Mouse (Mus musculus) embryonic facial prominence, embryonic 14.5 days (tissue): ENCODE data around the gene Kbtbd12. TPM values are rescaled to one million over a fixed set of nuclear protein-coding genes. Genes with fewer than 3 reads are reported as not detected.

Experiments
- ATAC-seq: fragments of 200-750 bp; cut with Nextera tagmentation; 2 replicates; pipeline ENCODE4 v1.8.0; 2017; ENCODE audit warnings: low read depth, moderate number of reproducible peaks, moderate TSS enrichment
- DNase-seq: peaks from one replicate; pipeline ENCODE4 v3.0.0-alpha.2; 2015; ENCODE audit warnings: low spot score
- H3K27ac ChIP-seq: fragments of 300-500 bp; sonication (generic); replicated peaks from 2 replicates; pipeline ENCODE4 v1.5.1; 2014; ENCODE audit warnings: low read depth, mild to moderate bottlenecking, low read length, moderate library complexity
- H3K27me3 ChIP-seq: fragments of 300-500 bp; sonication (generic); replicated peaks from 2 replicates; pipeline ENCODE4 v1.6.1; 2014; ENCODE audit warnings: low read length; ENCODE audit not compliant: control insufficient read depth, insufficient read depth
- H3K36me3 ChIP-seq: fragments of 300-500 bp; sonication (generic); 2 replicates; pipeline ENCODE4 v1.6.1; 2014; ENCODE audit warnings: low read length, mixed read lengths; ENCODE audit not compliant: control insufficient read depth, insufficient read depth
- H3K4me1 ChIP-seq: fragments of 300-500 bp; sonication (generic); 2 replicates; pipeline ENCODE4 v1.6.1; 2014; ENCODE audit warnings: antibody characterized with exemption, low read length; ENCODE audit not compliant: control insufficient read depth, insufficient read depth
- H3K4me2 ChIP-seq: fragments of 300-500 bp; sonication (generic); 2 replicates; pipeline ENCODE4 v1.6.1; 2014; ENCODE audit warnings: low read depth, mild to moderate bottlenecking, low read length, moderate library complexity, mixed read lengths
- H3K4me3 ChIP-seq: fragments of 300-500 bp; sonication (generic); 2 replicates; pipeline ENCODE4 v1.5.1; 2014; ENCODE audit warnings: low read depth, mild to moderate bottlenecking, low read length
- H3K9ac ChIP-seq: fragments of 300-500 bp; sonication (generic); 2 replicates; pipeline ENCODE4 v1.6.1; 2014; ENCODE audit warnings: low read depth, mild to moderate bottlenecking, low read length, moderate library complexity, mixed read lengths
- H3K9me3 ChIP-seq: fragments of 300-500 bp; sonication (generic); 2 replicates; pipeline ENCODE4 v1.6.1; 2016; ENCODE audit warnings: low read length; ENCODE audit not compliant: control insufficient read depth
- WGBS: fragments of 180-500 bp; shearing (Covaris S2); extraction: QIAGEN DNeasy Blood & Tissue Kit; methylation state at CpG from one replicate; pipeline ENCODE4 v1.1.7; 2014; 5-methylcytosine and 5-hydroxymethylcytosine counted together
- polyA plus RNA-seq: library from polyadenylated mRNA; unstranded; fragments of >200 nt; fragmentation: Nextera tagmentation; extraction: Ambion mirVana; gene quantifications from 2 replicates; pipeline ENCODE4 v1.2.1, GENCODE M21; 2014

Gene Kbtbd12
- polyA plus RNA-seq, 1 experiment from 2014 or later: 3.7 TPM

DNA sequence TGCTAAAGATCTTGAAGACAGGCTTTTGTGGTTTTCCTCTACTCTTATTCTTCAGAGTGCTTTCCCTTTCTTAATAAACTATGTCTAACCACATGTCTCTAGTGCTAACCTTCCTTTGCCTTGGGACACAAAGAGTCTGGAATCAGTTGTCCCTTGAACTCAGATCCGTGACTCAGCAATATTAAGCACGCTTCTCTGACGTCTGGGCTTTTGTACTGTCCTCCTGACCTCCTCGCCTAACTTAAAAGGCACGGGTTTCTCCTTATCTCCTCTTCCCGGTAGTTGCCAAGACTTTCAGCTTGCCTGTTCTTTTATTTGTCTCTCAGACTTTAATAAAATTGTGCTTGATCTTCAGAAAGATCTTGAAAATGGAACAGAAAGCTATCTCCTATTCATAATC is 6.5 kb downstream of the Kbtbd12 start:
- Histone ChIP-seq H3K27ac (no peak overlapping the region), H3K36me3 (no peaks in the 10 kb centered on the region), H3K4me3 (no peak overlapping the region), H3K9me3 (no peaks in the 10 kb centered on the region), H3K9ac (no peak overlapping the region), H3K27me3 (no peaks in the 10 kb centered on the region), H3K4me2 (no peak overlapping the region), H3K4me1 (peaks cover 11% of the 10 kb centered on the region)
- WGBS: 69% methylated on average over 6 of the region's 6 CpGs
- DNase-seq: no peak
- no peak for ATAC-seq

- H3K36me3 ChIP-seq: no peaks in the 10 kb centered on the region
- no peak overlapping the region for H3K4me2 ChIP-seq
- no peak overlapping the region for H3K4me3 ChIP-seq
- no peak overlapping the region for H3K27ac ChIP-seq
- DNase-seq (no peak), ATAC-seq (no peak)
- H3K27me3 ChIP-seq: no peaks in the 10 kb centered on the region
- no peak overlapping the region for H3K9ac ChIP-seq
- no peaks in the 10 kb centered on the region for H3K9me3 ChIP-seq
- H3K4me1 ChIP-seq: peaks cover 11% of the 10 kb centered on the region
- 70% methylated on average over 5 of the region's 5 CpGs for WGBS
Observed at GRCm38 (mm10) chr6:88630560-88630959, 7.2 kb downstream of the Kbtbd12 start.

DNA sequence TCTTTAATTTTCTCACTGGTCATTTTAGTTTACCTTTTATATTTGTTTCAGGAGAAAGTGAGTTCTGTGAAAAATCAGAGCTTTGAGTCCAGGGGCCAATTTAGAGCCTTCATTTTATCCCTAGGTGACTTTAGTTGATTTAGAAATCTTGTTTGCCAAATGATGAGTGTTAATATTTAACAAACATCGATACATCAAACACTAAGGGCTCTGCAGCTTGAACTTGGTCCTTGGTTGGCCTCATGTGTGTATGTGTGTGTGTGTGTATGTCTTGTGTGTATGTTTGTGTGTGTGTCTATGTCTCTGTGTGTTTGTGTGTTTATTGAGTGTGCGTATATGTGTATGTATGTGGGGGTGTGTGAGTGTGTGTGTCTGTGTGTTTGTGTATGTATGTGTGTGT is 7.9 kb downstream of the Kbtbd12 start:
- H3K4me2 ChIP-seq: no peak overlapping the region
- ATAC-seq (no peak), DNase-seq (no peak)
- no peaks in the 10 kb centered on the region for H3K9me3 ChIP-seq
- H3K4me1 ChIP-seq: peaks cover 11% of the 10 kb centered on the region
- H3K9ac ChIP-seq: no peak overlapping the region
- no peaks in the 10 kb centered on the region for H3K36me3 ChIP-seq
- H3K4me3 ChIP-seq: no peak overlapping the region
- H3K27ac ChIP-seq: no peak overlapping the region
- 95% methylated on average over 2 of the region's 2 CpGs for WGBS
- no peaks in the 10 kb centered on the region for H3K27me3 ChIP-seq

DNA sequence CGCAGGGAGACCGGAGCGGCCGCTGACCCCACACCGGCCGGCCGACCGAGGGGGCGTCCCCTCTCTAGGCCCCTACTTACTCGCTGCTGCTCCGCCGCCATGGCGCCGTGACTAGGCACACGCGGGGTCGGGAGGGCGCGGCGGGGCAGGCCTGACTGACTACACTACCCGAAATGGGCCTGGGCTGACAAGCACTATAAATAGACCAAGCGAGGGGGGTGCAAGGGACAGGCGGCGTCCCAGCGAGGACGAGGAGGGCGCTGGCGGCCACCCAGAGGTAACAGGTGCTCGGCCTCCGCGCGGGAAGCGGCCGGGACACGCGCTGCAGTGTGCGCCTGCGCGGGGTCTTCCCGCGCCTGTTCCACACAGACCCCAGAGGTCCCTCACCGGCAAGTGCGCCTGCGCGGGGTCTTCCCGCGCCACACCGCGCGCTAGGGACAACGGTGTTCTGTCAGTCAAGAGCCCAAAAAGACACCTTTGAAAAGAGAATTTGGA is 10.4 kb downstream of the Kbtbd12 start:
- peak; percentile 97 for ATAC-seq
- 2% methylated on average over 33 of the region's 51 CpGs for WGBS
- Histone ChIP-seq H3K4me2 (peak overlapping the region; percentile 95), H3K27ac (no peak overlapping the region), H3K9me3 (no peaks in the 10 kb centered on the region), H3K36me3 (no peaks in the 10 kb centered on the region), H3K4me3 (peak overlapping the region; percentile 47), H3K27me3 (no peaks in the 10 kb centered on the region), H3K4me1 (peaks cover 11% of the 10 kb centered on the region), H3K9ac (peak overlapping the region; percentile 61)
- peak; percentile 89 for DNase-seq

DNA sequence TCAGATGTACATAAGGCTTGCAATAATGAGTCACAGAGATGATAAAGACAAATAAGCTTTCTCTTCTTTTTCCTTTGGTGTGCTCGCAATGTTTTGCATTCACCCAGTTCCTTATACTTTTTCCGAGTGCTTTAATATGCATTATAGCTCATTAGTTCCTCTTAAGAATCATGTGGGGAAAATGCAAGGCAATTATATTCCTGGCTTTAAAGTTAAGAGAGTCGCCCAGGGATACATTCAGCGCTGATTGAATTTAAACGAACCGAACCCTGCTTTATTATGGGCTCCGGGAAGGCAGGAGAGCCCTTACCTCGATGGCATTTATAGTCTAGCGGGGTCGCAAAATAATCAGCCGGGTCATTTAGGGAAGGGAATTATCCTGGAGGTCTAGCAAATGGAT is 10.8 kb downstream of the Kbtbd12 start:
- 19% methylated on average over 11 of the region's 11 CpGs for WGBS
- ATAC-seq (no peak), DNase-seq (no peak)
- Histone ChIP-seq H3K27ac (no peak overlapping the region), H3K9ac (peak overlapping the region; percentile 61), H3K4me1 (peaks cover 11% of the 10 kb centered on the region), H3K4me3 (peak overlapping the region; percentile 47), H3K36me3 (no peaks in the 10 kb centered on the region), H3K27me3 (no peaks in the 10 kb centered on the region), H3K4me2 (peak overlapping the region; percentile 95), H3K9me3 (no peaks in the 10 kb centered on the region)

- DNase-seq (no peak), ATAC-seq (no peak)
- 56% methylated on average over 4 of the region's 4 CpGs for WGBS
- no peaks in the 10 kb centered on the region for H3K27me3 ChIP-seq
- H3K9me3 ChIP-seq: no peaks in the 10 kb centered on the region
- peaks cover 11% of the 10 kb centered on the region for H3K4me1 ChIP-seq
- no peak overlapping the region for H3K27ac ChIP-seq
- H3K4me3 ChIP-seq: no peak overlapping the region
- H3K36me3 ChIP-seq: no peaks in the 10 kb centered on the region
- H3K4me2 ChIP-seq: no peak overlapping the region
- no peak overlapping the region for H3K9ac ChIP-seq
Observed at GRCm38 (mm10) chr6:88626462-88626861, 11.3 kb downstream of the Kbtbd12 start.

- H3K36me3 ChIP-seq: no peaks in the 10 kb centered on the region
- no peaks in the 10 kb centered on the region for H3K4me1 ChIP-seq
- H3K9ac ChIP-seq: no peak overlapping the region
- H3K27ac ChIP-seq: no peak overlapping the region
- H3K4me2 ChIP-seq: no peak overlapping the region
- DNase-seq (no peak), ATAC-seq (no peak)
- WGBS: 77% methylated on average over 4 of the region's 4 CpGs
- no peak overlapping the region for H3K4me3 ChIP-seq
- no peaks in the 10 kb centered on the region for H3K9me3 ChIP-seq
- no peaks in the 10 kb centered on the region for H3K27me3 ChIP-seq
Observed at GRCm38 (mm10) chr6:88621816-88622481, 15.8 kb downstream of the Kbtbd12 start.

DNA sequence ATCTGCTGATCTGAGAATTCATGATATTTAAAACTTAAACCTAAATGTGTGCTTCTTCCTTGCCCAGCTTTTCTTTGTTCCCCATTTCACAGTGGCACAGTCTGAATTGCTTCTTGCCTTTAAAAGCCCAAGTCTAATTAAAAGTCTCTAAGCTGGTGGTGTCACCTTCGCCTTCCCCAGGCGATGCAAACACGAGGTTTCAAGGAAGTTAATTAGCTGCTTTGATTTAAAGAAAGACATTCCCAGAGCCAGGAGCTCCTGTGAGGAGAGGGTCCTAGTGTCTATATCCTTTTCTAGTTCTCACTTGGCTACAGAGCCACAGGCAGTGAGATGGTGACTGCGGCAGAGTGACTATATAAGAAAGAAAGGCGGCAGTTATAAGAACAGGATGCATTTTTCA is 18.2 kb downstream of the Kbtbd12 start:
- no peak for ATAC-seq
- Histone ChIP-seq H3K27ac (no peak overlapping the region), H3K27me3 (no peaks in the 10 kb centered on the region), H3K4me3 (no peak overlapping the region), H3K9ac (no peak overlapping the region), H3K4me1 (no peaks in the 10 kb centered on the region), H3K4me2 (no peak overlapping the region), H3K36me3 (no peaks in the 10 kb centered on the region), H3K9me3 (no peaks in the 10 kb centered on the region)
- DNase-seq: no peak
- 51% methylated on average over 5 of the region's 5 CpGs for WGBS

DNA sequence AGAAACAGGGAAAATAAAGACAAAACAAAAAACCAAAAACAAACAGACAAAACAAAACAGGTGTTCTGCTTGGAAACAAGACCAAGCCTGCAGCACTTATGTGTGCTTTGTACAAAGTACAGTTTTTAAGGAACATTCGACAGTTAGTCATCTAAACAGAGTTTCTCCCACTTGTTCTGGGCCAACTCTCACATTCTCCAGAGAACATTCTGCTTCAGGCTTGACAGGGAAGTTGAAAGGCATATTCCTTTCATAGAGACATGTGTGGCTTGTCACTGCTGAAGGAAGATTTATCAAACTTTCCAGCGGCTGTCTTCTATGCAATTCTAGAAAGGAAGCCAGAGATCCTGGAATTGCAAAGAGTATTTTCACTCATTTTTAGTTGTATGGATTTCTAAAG is 22.4 kb downstream of the Kbtbd12 start:
- no peak overlapping the region for H3K4me3 ChIP-seq
- no peak for ATAC-seq
- H3K36me3 ChIP-seq: no peaks in the 10 kb centered on the region
- 65% methylated on average over 2 of the region's 2 CpGs for WGBS
- no peaks in the 10 kb centered on the region for H3K9me3 ChIP-seq
- DNase-seq: no peak
- no peak overlapping the region for H3K4me2 ChIP-seq
- no peaks in the 10 kb centered on the region for H3K4me1 ChIP-seq
- no peak overlapping the region for H3K27ac ChIP-seq
- H3K27me3 ChIP-seq: no peaks in the 10 kb centered on the region
- no peak overlapping the region for H3K9ac ChIP-seq
